Mouse (Mus musculus): ENCODE measurements around the gene Sv2a.

DNA sequence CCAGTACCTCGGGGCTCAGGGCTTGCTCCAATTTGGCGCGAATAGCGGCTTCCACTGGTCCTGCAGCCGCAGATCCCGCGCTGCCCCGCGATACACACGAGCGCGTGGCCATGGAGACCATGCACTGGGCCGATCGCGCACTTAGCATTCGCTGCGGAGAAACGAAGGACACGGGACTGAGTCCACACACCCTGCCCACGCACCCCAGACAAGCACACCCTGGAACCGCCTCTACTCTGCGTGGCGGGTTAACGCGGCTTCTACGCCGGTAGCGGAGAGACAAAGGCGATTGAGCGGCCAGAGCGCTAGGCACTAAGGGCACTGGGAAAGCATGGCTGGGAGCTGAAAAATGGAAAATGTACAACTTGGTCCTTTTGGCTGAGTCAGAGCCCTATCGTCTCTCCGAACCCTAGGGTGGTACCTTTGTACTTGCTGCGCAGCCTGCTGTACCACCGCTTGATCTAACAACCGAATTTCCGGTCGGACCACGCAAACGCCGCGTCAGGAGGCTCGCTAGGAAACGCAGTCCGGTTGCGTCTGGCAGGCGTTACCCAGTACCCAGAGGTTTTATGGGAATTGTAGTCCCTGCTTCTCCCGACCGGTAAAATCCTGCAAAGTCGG, 16.3 kb downstream of the Sv2a start:
- peak; percentile 91 for TF ChIP-seq HCFC1 (IDR thresholded peaks at IDR 0.05; ENCODE audit: borderline replicate concordance, insufficient read depth, low read length)
- TF ChIP-seq MAFK (IDR thresholded peaks at IDR 0.05; ENCODE audit: insufficient read depth, low read depth, low read length): peak; percentile 62; the same call in 1 of the 2 replicates
- TF ChIP-seq CHD2 (IDR thresholded peaks at IDR 0.05; ENCODE audit: low read depth, low read length): peak; percentile 92
- no peak for TF ChIP-seq ZNF384 (IDR thresholded peaks at IDR 0.05; ENCODE audit: low read depth, low read length)
- no peak for TF ChIP-seq ZC3H11A (IDR thresholded peaks at IDR 0.05; ENCODE audit: borderline replicate concordance, low read depth, low read length)

Measured in ES-E14 (cell line).